Mouse (Mus musculus): ENCODE measurements around the gene Flvcr2. TPM values are rescaled to one million over a fixed set of nuclear protein-coding genes. Genes with fewer than 3 reads are reported as not detected.

Gene Flvcr2
- total and polyA plus RNA-seq, 3 experiments, result 0.07 TPM; not detected in 2

DNA sequence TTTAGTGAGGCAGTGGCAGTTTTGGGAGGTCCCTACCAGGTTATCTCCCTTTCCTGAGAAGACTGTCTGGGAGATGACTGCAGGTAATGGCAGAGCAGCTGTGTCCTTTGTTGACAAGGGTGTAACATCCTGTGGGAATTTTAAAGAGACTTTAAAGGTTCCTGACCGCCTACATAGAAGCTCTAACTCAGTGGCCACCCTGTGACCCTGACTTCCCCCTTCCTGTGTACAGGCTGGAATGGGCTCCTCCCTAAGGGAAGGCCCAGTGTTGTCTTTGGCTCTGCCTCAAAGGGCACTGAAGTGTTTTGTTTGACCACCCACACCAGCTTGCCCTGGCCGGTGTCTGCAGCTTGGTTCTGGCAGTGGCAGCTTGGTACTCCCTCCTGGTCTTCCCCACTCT lies 67.3 kb downstream of the Flvcr2 start:
- no peak for DNase-seq (ENCODE audit: low read depth, low spot score)
- Histone ChIP-seq H3K27ac (ENCODE audit: control insufficient read depth, low read depth, low read length) (no peak overlapping the region), H3K9me3 (replicated peaks; ENCODE audit: insufficient read depth, low read length) (no peaks in the 10 kb centered on the region), H3K79me2 (ENCODE audit: control insufficient read depth, insufficient read depth, low read length, poor library complexity) (no peaks in the 10 kb centered on the region), H3K9ac (ENCODE audit: control insufficient read depth, low read depth, low read length, poor library complexity, severe bottlenecking) (no peak overlapping the region), H3K36me3 (ENCODE audit: control insufficient read depth in 1 of 2, insufficient read depth in 2 of 2, low read length in 2 of 2) (peaks cover 0 to 1% of the 10 kb centered on the region in 2 experiments; a peak in 1 of 4 replicates), H3K27me3 (ENCODE audit: control insufficient read depth in 1 of 2, insufficient read depth in 2 of 2, low read length in 2 of 2) (no peaks in the 10 kb centered on the region), H3K4me3 (ENCODE audit: control insufficient read depth in 1 of 2, insufficient read depth in 1 of 2, low read depth in 2 of 2, low read length in 2 of 2) (no peak overlapping the region), H3K4me1 (ENCODE audit: control insufficient read depth in 1 of 2, insufficient read depth in 2 of 2, low read length in 2 of 2) (no peaks in the 10 kb centered on the region)
- TF ChIP-seq MAFK (IDR thresholded peaks at IDR 0.05; ENCODE audit: borderline replicate concordance, low read depth, low read length) (no peak), ZNF384 (IDR thresholded peaks at IDR 0.05; ENCODE audit: low read depth, low read length) (no peak), UBTF (IDR thresholded peaks at IDR 0.05; ENCODE audit: borderline replicate concordance, insufficient read depth, low read depth, low read length) (no peak), SMC3 (IDR thresholded peaks at IDR 0.05; ENCODE audit: low read depth, low read length) (no peak), USF2 (IDR thresholded peaks at IDR 0.05; ENCODE audit: borderline replicate concordance in 1 of 2, insufficient read depth in 1 of 2, low read depth in 1 of 2, low read length in 2 of 2) (no peak)

DNA sequence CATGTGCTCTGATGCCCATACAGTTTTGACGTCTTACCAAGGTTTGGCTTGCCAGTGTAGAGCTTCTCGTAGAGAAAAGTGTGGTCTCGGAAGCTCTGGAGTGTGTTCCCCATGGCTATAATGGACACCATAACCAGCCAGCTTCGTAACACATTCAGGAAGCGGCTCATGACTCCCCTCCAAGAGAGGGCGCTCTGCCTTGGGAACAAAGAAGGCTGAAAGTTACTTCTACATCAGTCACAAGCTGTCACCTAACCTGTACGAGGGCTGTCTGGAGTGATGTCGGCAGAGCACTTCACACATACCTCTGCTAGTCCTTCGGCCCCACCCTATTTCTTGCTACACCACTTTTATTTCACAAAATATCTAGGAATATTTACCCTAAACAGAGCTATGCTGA lies 75.7 kb downstream of the Flvcr2 start:
- no peak overlapping the region for H3K4me3 ChIP-seq (ENCODE audit: control insufficient read depth in 1 of 2, insufficient read depth in 1 of 2, low read depth in 2 of 2, low read length in 2 of 2)
- peaks cover 12% of the 10 kb centered on the region for H3K79me2 ChIP-seq (ENCODE audit: control insufficient read depth, insufficient read depth, low read length, poor library complexity)
- peak; percentile 25 for DNase-seq (ENCODE audit: low read depth, low spot score)
- H3K4me1 ChIP-seq (ENCODE audit: control insufficient read depth in 1 of 2, insufficient read depth in 2 of 2, low read length in 2 of 2), result peaks cover 0 to 4% of the 10 kb centered on the region in 2 experiments; a peak in 2 of 4 replicates
- no peak overlapping the region for H3K27ac ChIP-seq (ENCODE audit: control insufficient read depth, low read depth, low read length)
- H3K9ac ChIP-seq (ENCODE audit: control insufficient read depth, low read depth, low read length, poor library complexity, severe bottlenecking), result no peak overlapping the region
- no peaks in the 10 kb centered on the region for H3K27me3 ChIP-seq (ENCODE audit: control insufficient read depth in 1 of 2, insufficient read depth in 2 of 2, low read length in 2 of 2)
- no peaks in the 10 kb centered on the region for H3K9me3 ChIP-seq (replicated peaks; ENCODE audit: insufficient read depth, low read length)
- TF ChIP-seq CTCF (IDR thresholded peaks at IDR 0.05 in 2 of 3, conservative IDR thresholded peaks at IDR 0.05 in 1 of 3; ENCODE audit: control insufficient read depth in 1 of 3, insufficient read depth in 1 of 3, low read depth in 2 of 3, low read length in 3 of 3, poor library complexity in 1 of 3, severe bottlenecking in 1 of 3), result peak; percentile 16 to 49 (median 41); a peak in 5 of 6 replicates
- TF ChIP-seq RAD21 (IDR thresholded peaks at IDR 0.05; ENCODE audit: low read depth, low read length), result no peak
- H3K36me3 ChIP-seq (ENCODE audit: control insufficient read depth in 1 of 2, insufficient read depth in 2 of 2, low read length in 2 of 2), result peaks cover 1 to 16% of the 10 kb centered on the region in 2 experiments; a peak in 3 of 4 replicates

DNA sequence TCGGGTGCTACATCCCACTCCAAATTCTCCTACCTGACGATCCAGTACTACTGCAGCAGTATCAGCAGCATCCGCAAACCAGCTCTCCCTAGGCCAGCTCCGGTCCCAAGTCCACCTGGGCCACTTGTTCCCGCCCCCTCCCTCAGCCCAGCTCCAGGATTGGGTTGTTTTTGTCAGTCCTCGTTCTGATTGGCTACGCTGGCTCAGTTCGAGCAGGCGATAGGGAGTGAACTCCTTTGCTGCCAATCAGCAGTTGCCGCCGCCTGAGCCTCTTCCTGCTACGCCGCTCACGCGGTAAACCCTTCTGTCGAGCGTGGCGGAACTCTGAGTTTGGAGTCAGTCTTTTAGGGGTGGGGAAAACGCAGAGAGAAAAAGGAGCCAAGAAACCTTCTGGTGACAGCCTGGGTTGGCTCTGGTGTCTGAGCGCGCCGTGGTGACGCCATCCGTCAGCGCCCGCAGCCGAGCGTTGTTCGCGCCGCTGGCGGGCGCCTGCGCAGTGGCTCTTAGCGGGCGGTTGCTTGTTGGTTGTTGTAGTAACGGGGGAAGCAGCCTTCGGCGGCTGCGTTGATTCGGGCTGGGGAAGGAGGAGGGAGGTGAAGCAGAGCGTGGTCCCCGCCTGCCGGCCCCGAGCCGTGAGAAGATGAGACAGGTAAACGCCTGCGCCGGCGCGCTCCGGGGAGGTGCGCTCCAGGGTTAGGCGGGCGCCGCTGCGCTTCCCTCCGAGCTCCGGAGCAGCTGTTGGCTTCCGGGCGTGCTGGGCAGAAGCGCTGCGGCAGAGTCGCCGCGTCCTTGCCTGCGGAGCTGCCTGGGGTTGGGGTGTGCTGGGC lies 78.3 kb downstream of the Flvcr2 start, which contains the start of the genes Erg28 and Ttll5:
Gene Erg28 (minus strand): TSS at position 113 of the 827 bp plus-strand sequence.
Gene Ttll5 (plus strand): TSS at position 222 of the 827 bp plus-strand sequence.
- Histone ChIP-seq H3K36me3 (ENCODE audit: control insufficient read depth in 1 of 2, insufficient read depth in 2 of 2, low read length in 2 of 2) (peaks cover 0 to 16% of the 10 kb centered on the region in 2 experiments; a peak in 2 of 4 replicates), H3K4me1 (ENCODE audit: control insufficient read depth in 1 of 2, insufficient read depth in 2 of 2, low read length in 2 of 2) (peaks cover 0 to 4% of the 10 kb centered on the region in 2 experiments; a peak in 2 of 4 replicates)
- peak; percentile 56; the same call in 1 of the 2 replicates for TF ChIP-seq ELF1 (IDR thresholded peaks at IDR 0.05; ENCODE audit: low read depth, low read length)
- no peak for TF ChIP-seq MYB (IDR thresholded peaks at IDR 0.05; ENCODE audit: low read depth, low read length)
- peak; percentile 25; the same call in 1 of the 2 replicates for TF ChIP-seq TCF12 (IDR thresholded peaks at IDR 0.05; ENCODE audit: low read depth, low read length)
- TF ChIP-seq GABPA (IDR thresholded peaks at IDR 0.05; ENCODE audit: low read depth, low read length), result no peak
- TF ChIP-seq SIN3A (IDR thresholded peaks at IDR 0.05; ENCODE audit: low read length), result peak; percentile 78
- TF ChIP-seq GATA1 (IDR thresholded peaks at IDR 0.05; ENCODE audit: low read depth, low read length), result 0 out of 2 replicates have a peak, but pooled peaks have one; percentile 10
- TF ChIP-seq NRF1 (IDR thresholded peaks at IDR 0.05; ENCODE audit: insufficient read depth, low read depth, low read length, poor library complexity, severe bottlenecking), result peak; percentile 91
- no peak for TF ChIP-seq CHD2 (IDR thresholded peaks at IDR 0.05; ENCODE audit: low read length)
- TF ChIP-seq MXI1 (IDR thresholded peaks at IDR 0.05; ENCODE audit: low read depth, low read length), result peak; percentile 85
- TF ChIP-seq TBP (IDR thresholded peaks at IDR 0.05; ENCODE audit: low read depth, low read length), result no peak; the same call in none of the 2 replicates
- TF ChIP-seq POLR2A (IDR thresholded peaks at IDR 0.05; ENCODE audit: control insufficient read depth in 1 of 2, insufficient read depth in 1 of 2, low read depth in 1 of 2, low read length in 2 of 2, poor library complexity in 1 of 2), result peak; percentile 47 to 81; a peak in 3 of 4 replicates
- TF ChIP-seq CHD1 (IDR thresholded peaks at IDR 0.05; ENCODE audit: low read depth, low read length), result no peak
- peak; percentile 96 for TF ChIP-seq E2F4 (IDR thresholded peaks at IDR 0.05; ENCODE audit: borderline replicate concordance, low read depth, low read length)
- peak; percentile 50; the same call in 1 of the 2 replicates for TF ChIP-seq ZMIZ1 (IDR thresholded peaks at IDR 0.05; ENCODE audit: low read depth, low read length)
- TF ChIP-seq NELFE (IDR thresholded peaks at IDR 0.05; ENCODE audit: low read depth, low read length), result peak; percentile 47
- TF ChIP-seq HCFC1 (IDR thresholded peaks at IDR 0.05; ENCODE audit: low read depth, low read length), result peak; percentile 88
- no peak for TF ChIP-seq POLR2AphosphoS5 (IDR thresholded peaks at IDR 0.05; ENCODE audit: borderline replicate concordance, low read depth, low read length)

More for the DNA sequence above, 78.3 kb downstream of the Flvcr2 start, which contains the start of the genes Erg28 and Ttll5:
- peak within 1 kb of the TSS; percentile 63 to 82 for H3K4me3 ChIP-seq (ENCODE audit: control insufficient read depth in 1 of 2, insufficient read depth in 1 of 2, low read depth in 2 of 2, low read length in 2 of 2)
- no peaks in the 10 kb centered on the region for H3K9me3 ChIP-seq (replicated peaks; ENCODE audit: insufficient read depth, low read length)
- peak within 1 kb of the TSS; percentile 87 for H3K9ac ChIP-seq (ENCODE audit: control insufficient read depth, low read depth, low read length, poor library complexity, severe bottlenecking)
- peaks cover 12% of the 10 kb centered on the region for H3K79me2 ChIP-seq (ENCODE audit: control insufficient read depth, insufficient read depth, low read length, poor library complexity)
- peak within 1 kb of the TSS; percentile 98 for H3K27ac ChIP-seq (ENCODE audit: control insufficient read depth, low read depth, low read length)
- no peaks in the 10 kb centered on the region for H3K27me3 ChIP-seq (ENCODE audit: control insufficient read depth in 1 of 2, insufficient read depth in 2 of 2, low read length in 2 of 2)
- peak; percentile 98 for DNase-seq (ENCODE audit: low read depth, low spot score)

Data from MEL (cell line).